Mouse (Mus musculus) stomach, postnatal 0 days (tissue): ENCODE measurements around the gene Rpain.

Experiments used
- CTCF ChIP-seq: IDR thresholded peaks from 2 replicates; pipeline ENCODE4 v1.5.1; 2016; ENCODE audit warnings: antibody characterized with exemption, low read depth, mild to moderate bottlenecking, moderate library complexity
- EP300 ChIP-seq: optimal IDR thresholded peaks from 2 replicates; pipeline ENCODE3; 2016; ENCODE audit warnings: antibody characterized with exemption

- no peak for TF ChIP-seq CTCF
- no peak for TF ChIP-seq EP300
These were observed 10.9 kb downstream of the Rpain start for GRCm38 (mm10) chr11:70980751-70981510.
